Mouse (Mus musculus) C2C12 (cell line): ENCODE results near the gene Tspan9. TPM values are rescaled to one million over a fixed set of nuclear protein-coding genes. Genes with fewer than 3 reads are reported as not detected.

Experiments used
- H3K27me3 ChIP-seq: one replicate; pipeline ENCODE4 v1.6.1; 2011; ENCODE audit not compliant: control insufficient read depth, insufficient read depth, insufficient read length
- H3K36me3 ChIP-seq: one replicate; pipeline ENCODE4 v1.6.1; 2011; ENCODE audit not compliant: control insufficient read depth, insufficient read depth
- H3K4me3 ChIP-seq: one replicate; pipeline ENCODE4 v1.5.1; 2011; ENCODE audit warnings: mild to moderate bottlenecking, control low read depth; ENCODE audit not compliant: poor library complexity, insufficient read depth, severe bottlenecking
- H3K79me2 ChIP-seq: one replicate; pipeline ENCODE4 v1.6.1; 2011; ENCODE audit not compliant: control insufficient read depth, insufficient read depth
- H3K79me3 ChIP-seq: one replicate; pipeline ENCODE4 v1.6.1; 2011; ENCODE audit warnings: low read depth, control low read depth
- H3ac ChIP-seq: one replicate; pipeline ENCODE3; 2011; ENCODE audit warnings: low read depth; ENCODE audit not compliant: control insufficient read depth, insufficient read length
- CEBPB ChIP-seq: IDR thresholded peaks from one replicate; pipeline ENCODE4 v1.6.1; 2011; ENCODE audit warnings: low read depth, mild to moderate bottlenecking, control low read depth, moderate library complexity
- CTCF ChIP-seq: IDR thresholded peaks from one replicate; pipeline ENCODE4 v1.5.1; 2011; ENCODE audit not compliant: control insufficient read depth, insufficient read depth, insufficient read length
- FOSL1 ChIP-seq: IDR thresholded peaks from one replicate; pipeline ENCODE4 v1.8.0; 2011; ENCODE audit warnings: mild to moderate bottlenecking, low read length; ENCODE audit not compliant: poor library complexity, insufficient read depth, severe bottlenecking
- MAX ChIP-seq: IDR thresholded peaks from one replicate; pipeline ENCODE4 v1.6.1; 2011; ENCODE audit warnings: mild to moderate bottlenecking, control low read depth
- MYOD1 ChIP-seq: IDR thresholded peaks from one replicate; pipeline ENCODE4 v1.6.1; 2011; ENCODE audit warnings: low read depth; ENCODE audit not compliant: control insufficient read depth, insufficient read length
- MYOG ChIP-seq: IDR thresholded peaks from one replicate; pipeline ENCODE4 v1.6.1; 2011; ENCODE audit not compliant: control insufficient read depth, insufficient read length; ENCODE audit errors: extremely low read depth
- USF1 ChIP-seq: IDR thresholded peaks from one replicate; pipeline ENCODE4 v1.6.1; 2011; ENCODE audit warnings: low read depth, mild to moderate bottlenecking, control low read depth, moderate library complexity
- polyA plus RNA-seq: library from polyadenylated mRNA; unstranded; fragments of >200 nt; fragmentation: generic; extraction: Trizol; gene quantifications from one replicate; pipeline ENCODE4 v1.2.1, GENCODE M21; 2012; ENCODE audit warnings: missing spikeins

The Tspan9 gene
- polyA plus RNA-seq, 1 experiment, result 57.6 TPM

GRCm38 (mm10) chr6:127988944-127989494, 154.4 kb downstream of the Tspan9 start:
- no peak for TF ChIP-seq MAX
- no peak for TF ChIP-seq MYOG
- TF ChIP-seq CEBPB, result no peak
- TF ChIP-seq CTCF, result no peak
- TF ChIP-seq FOSL1, result no peak
- TF ChIP-seq USF1, result no peak
- no peak for TF ChIP-seq MYOD1
- Histone ChIP-seq H3ac (no peak overlapping the region), H3K79me2 (no peaks in the 10 kb centered on the region), H3K4me3 (no peak overlapping the region), H3K36me3 (no peaks in the 10 kb centered on the region), H3K79me3 (peaks cover 4% of the 10 kb centered on the region), H3K27me3 (no peaks in the 10 kb centered on the region)

DNA sequence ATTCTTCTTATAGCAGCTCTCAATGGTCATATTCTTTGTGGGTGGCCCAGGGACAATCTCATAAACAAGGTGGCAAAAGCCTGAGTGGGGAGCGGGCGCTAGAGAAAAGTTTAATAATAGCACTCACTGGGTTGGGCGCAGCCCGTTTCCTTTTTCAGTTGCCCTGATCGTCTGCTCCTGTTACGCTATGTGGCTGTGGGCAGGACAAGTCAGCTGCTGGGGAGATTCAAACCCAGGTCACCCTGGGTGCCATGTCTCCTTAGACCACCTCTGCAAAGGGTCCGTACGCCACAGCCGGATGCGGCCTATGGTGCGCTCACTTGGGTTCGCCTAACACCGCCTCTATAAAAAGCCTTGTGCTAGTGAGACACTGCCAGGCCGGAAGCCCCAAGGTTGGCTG, 156.0 kb downstream of the Tspan9 start:
- no peaks in the 10 kb centered on the region for H3K79me2 ChIP-seq
- TF ChIP-seq USF1 (no peak), CEBPB (no peak), MYOG (no peak), FOSL1 (no peak), MYOD1 (no peak), MAX (no peak), CTCF (no peak)
- H3K79me3 ChIP-seq, result no peaks in the 10 kb centered on the region
- no peak overlapping the region for H3K4me3 ChIP-seq
- no peaks in the 10 kb centered on the region for H3K36me3 ChIP-seq
- no peak overlapping the region for H3ac ChIP-seq
- H3K27me3 ChIP-seq, result no peaks in the 10 kb centered on the region

DNA sequence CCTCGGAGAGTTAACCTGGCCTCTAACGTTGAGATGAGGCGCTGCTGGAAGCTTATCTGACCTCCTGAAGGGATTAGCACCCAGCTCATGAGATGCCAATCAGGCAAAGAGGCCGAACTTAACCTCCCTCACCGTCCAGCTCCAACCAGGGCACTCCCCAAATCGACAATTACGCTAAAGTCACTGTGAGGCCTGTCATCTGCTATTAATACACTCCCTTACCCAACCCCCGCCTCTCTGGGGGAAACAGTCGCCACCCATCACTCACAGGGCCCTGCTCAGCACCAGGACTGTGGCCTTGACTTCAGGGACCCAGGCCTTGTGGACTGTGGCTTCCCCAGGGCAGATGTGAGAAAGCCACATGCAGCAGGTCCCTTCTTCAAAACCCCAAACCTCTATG, 157.0 kb downstream of the Tspan9 start:
- Histone ChIP-seq H3K27me3 (no peaks in the 10 kb centered on the region), H3K79me3 (no peaks in the 10 kb centered on the region)
- TF ChIP-seq FOSL1, result no peak
- TF ChIP-seq USF1, result no peak
- TF ChIP-seq MAX, result no peak
- no peak for TF ChIP-seq CTCF
- TF ChIP-seq CEBPB, result no peak
- TF ChIP-seq MYOD1, result no peak
- TF ChIP-seq MYOG, result no peak

DNA sequence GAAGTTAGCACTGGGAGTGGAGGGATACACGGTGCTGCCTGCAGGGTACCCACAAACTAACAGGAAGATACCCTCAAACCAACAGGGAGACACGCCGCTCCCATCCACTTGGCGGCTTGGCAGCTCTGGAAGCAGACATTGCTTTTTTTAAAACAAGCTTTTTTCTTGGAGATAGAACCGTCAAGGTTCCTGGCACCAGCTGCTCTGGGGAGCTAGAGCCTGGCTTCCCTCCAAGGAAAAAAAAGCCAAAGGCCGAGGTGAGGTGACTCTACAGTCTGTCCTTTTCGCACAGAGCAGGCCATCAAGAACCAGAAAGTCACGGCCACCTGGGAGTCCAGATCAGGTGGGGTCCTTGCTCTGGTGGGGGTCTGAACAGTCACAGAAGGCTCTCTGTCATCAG, 162.2 kb downstream of the Tspan9 start:
- H3K79me2 ChIP-seq, result no peaks in the 10 kb centered on the region
- H3K4me3 ChIP-seq, result no peak overlapping the region
- H3K27me3 ChIP-seq, result no peaks in the 10 kb centered on the region
- no peaks in the 10 kb centered on the region for H3K79me3 ChIP-seq
- H3ac ChIP-seq, result no peak overlapping the region
- TF ChIP-seq FOSL1, result no peak
- TF ChIP-seq MYOG, result no peak
- TF ChIP-seq MAX, result no peak
- TF ChIP-seq CEBPB, result no peak
- TF ChIP-seq MYOD1, result no peak
- no peak for TF ChIP-seq CTCF
- TF ChIP-seq USF1, result no peak
- no peaks in the 10 kb centered on the region for H3K36me3 ChIP-seq

More for the DNA sequence above, 157.0 kb downstream of the Tspan9 start:
- Histone ChIP-seq H3K79me2 (no peaks in the 10 kb centered on the region), H3K36me3 (no peaks in the 10 kb centered on the region), H3K4me3 (no peak overlapping the region), H3ac (no peak overlapping the region)

GRCm38 (mm10) chr6:127980381-127981045, 162.9 kb downstream of the Tspan9 start:
- no peak overlapping the region for H3K4me3 ChIP-seq
- no peak overlapping the region for H3ac ChIP-seq
- H3K79me3 ChIP-seq, result no peaks in the 10 kb centered on the region
- no peaks in the 10 kb centered on the region for H3K36me3 ChIP-seq
- TF ChIP-seq FOSL1 (no peak), CEBPB (no peak), MYOD1 (no peak), MAX (no peak)
- H3K79me2 ChIP-seq, result no peaks in the 10 kb centered on the region
- no peaks in the 10 kb centered on the region for H3K27me3 ChIP-seq

GRCm38 (mm10) chr6:127979831-127980230, 163.6 kb downstream of the Tspan9 start:
- no peaks in the 10 kb centered on the region for H3K36me3 ChIP-seq
- H3ac ChIP-seq, result no peak overlapping the region
- H3K79me2 ChIP-seq, result no peaks in the 10 kb centered on the region
- TF ChIP-seq MAX (no peak), MYOG (no peak), CEBPB (no peak), MYOD1 (no peak), FOSL1 (no peak), USF1 (no peak), CTCF (no peak)
- no peaks in the 10 kb centered on the region for H3K27me3 ChIP-seq
- no peaks in the 10 kb centered on the region for H3K79me3 ChIP-seq
- no peak overlapping the region for H3K4me3 ChIP-seq
